Mouse (Mus musculus) frontal cortex, postnatal 36 days (tissue): ENCODE measurements around the gene Ssr2.

Experiments used
- DNase-seq, 2 experiments: peaks; one replicate each; pipeline ENCODE4 v3.0.0; 2022; ENCODE audit warnings: low spot score in 2 of 2

The Ssr2 gene

GRCm38 (mm10) chr3:88541622-88542401 lies 33.9 kb upstream of the Ssr2 start:
- no peak for DNase-seq

- no peak for DNase-seq
These were observed 33.2 kb upstream of the Ssr2 start for GRCm38 (mm10) chr3:88542486-88542885.

- no peak for DNase-seq
These were observed 32.5 kb upstream of the Ssr2 start for GRCm38 (mm10) chr3:88543174-88543573.

- no peak for DNase-seq
These were observed 31.8 kb upstream of the Ssr2 start for GRCm38 (mm10) chr3:88543651-88544410.

- no peak for DNase-seq
These were observed 31.2 kb upstream of the Ssr2 start for GRCm38 (mm10) chr3:88544514-88544913.

- DNase-seq, result no peak
These were observed 30.6 kb upstream of the Ssr2 start for GRCm38 (mm10) chr3:88544955-88545591.

- DNase-seq, result no peak
These were observed 28.8 kb upstream of the Ssr2 start for GRCm38 (mm10) chr3:88546674-88547418.

GRCm38 (mm10) chr3:88548180-88548917 lies 27.3 kb upstream of the Ssr2 start, which contains the start of gene Rab25:
Gene Rab25, minus strand, starts transcription at chr3:88548300.
- no peak for DNase-seq

- no peak for DNase-seq
These were observed 24.1 kb upstream of the Ssr2 start for GRCm38 (mm10) chr3:88551586-88551985.

- DNase-seq, result no peak
These were observed 23.5 kb upstream of the Ssr2 start for GRCm38 (mm10) chr3:88552082-88552645.

- peak; percentile 98 to 99 for DNase-seq
These were observed 22.8 kb upstream of the Ssr2 start, which contains the start of gene Lamtor2 for GRCm38 (mm10) chr3:88552676-88553524. Gene Lamtor2, minus strand, starts transcription at chr3:88553074.

GRCm38 (mm10) chr3:88553525-88553879 lies 22.2 kb upstream of the Ssr2 start, which contains the start of gene Ubqln4:
Gene Ubqln4, plus strand, starts transcription at chr3:88553758.
- DNase-seq, result peak; percentile 86 to 88

GRCm38 (mm10) chr3:88553880-88554586 lies 21.6 kb upstream of the Ssr2 start:
- DNase-seq, result peak; percentile 45 to 54

- DNase-seq, result no peak
These were observed 20.5 kb upstream of the Ssr2 start for GRCm38 (mm10) chr3:88555069-88555605.

- DNase-seq, result no peak
These were observed 19.9 kb upstream of the Ssr2 start for GRCm38 (mm10) chr3:88555731-88556130.

- no peak for DNase-seq
These were observed 19.1 kb upstream of the Ssr2 start for GRCm38 (mm10) chr3:88556616-88557015.

GRCm38 (mm10) chr3:88559596-88559995 lies 16.1 kb upstream of the Ssr2 start:
- DNase-seq, result no peak

- no peak for DNase-seq
These were observed 13.7 kb upstream of the Ssr2 start for GRCm38 (mm10) chr3:88561989-88562388.

- no peak for DNase-seq
These were observed 12.2 kb upstream of the Ssr2 start for GRCm38 (mm10) chr3:88563442-88563841.
